Mouse (Mus musculus) gastrocnemius, adult 2 months (tissue): ENCODE data around the gene Gm21969. TPM values are rescaled to one million over a fixed set of nuclear protein-coding genes. Genes with fewer than 3 reads are reported as not detected.
A peak's percentile ranks its signal among the peaks of the same experiment; 100 is the strongest.

Experiments
- DNase-seq: peaks from one replicate; pipeline ENCODE4 v3.0.0; 2022
- H3K27ac ChIP-seq: fragments of 200-600 bp; 2 replicates; pipeline ENCODE4 v1.8.1; 2022; ENCODE audit warnings: mild to moderate bottlenecking
- H3K4me3 ChIP-seq: fragments of 200-600 bp; 2 replicates; pipeline ENCODE4 v1.8.1; 2022; ENCODE audit warnings: mild to moderate bottlenecking, moderate library complexity
- CTCF ChIP-seq: fragments of 200-600 bp; IDR thresholded peaks from 2 replicates; pipeline ENCODE4 v1.8.1; 2022; ENCODE audit warnings: antibody characterized with exemption, mild to moderate bottlenecking, moderate library complexity
- intact Hi-C: fragments of 180-260 bp; cut with DNase I; formaldehyde crosslinking; loops from one replicate; pipeline ENCODE4 v1.15.1; 2025
- total RNA-seq, 2 experiments: library from RNA; stranded (reverse); gene quantifications; 2 replicates each; pipeline ENCODE4 v1.2.3; 2021

Gm21969 gene
- total RNA-seq, 2 experiments from 2014 or later, result not detected

- Histone ChIP-seq H3K27ac (peak overlapping the region; percentile 31), H3K4me3 (no peak overlapping the region)
- intact Hi-C loops, result no loop called here
- TF ChIP-seq CTCF, result no peak
- DNase-seq, result peak; percentile 14
Measured at GRCm38 (mm10) chr4:139590446-139590845, 12.5 kb upstream of the Gm21969 start.

DNA sequence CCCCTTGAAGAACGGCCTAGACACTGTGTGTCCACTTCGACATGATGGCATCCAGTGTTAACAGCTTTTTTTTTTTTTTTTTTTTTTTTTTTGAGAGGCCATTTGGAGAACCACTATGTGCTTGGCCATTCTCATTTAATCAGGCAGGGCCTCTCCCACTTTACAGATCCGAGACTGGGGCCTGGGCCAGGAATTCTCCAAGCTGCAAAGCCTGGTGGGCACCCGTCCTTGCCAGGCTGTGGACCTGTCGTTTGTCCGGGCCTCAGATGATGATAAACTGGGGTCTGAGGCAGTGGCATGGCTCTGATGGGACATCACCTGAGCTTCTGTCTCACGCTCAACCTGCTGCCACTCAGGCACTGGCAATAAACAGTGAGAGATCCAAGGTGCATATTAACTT lies 10.1 kb upstream of the Gm21969 start:
- Histone ChIP-seq H3K4me3 (no peak overlapping the region), H3K27ac (peak overlapping the region; percentile 79)
- TF ChIP-seq CTCF, result no peak
- no peak for DNase-seq
- intact Hi-C loops, result no loop called here

DNA sequence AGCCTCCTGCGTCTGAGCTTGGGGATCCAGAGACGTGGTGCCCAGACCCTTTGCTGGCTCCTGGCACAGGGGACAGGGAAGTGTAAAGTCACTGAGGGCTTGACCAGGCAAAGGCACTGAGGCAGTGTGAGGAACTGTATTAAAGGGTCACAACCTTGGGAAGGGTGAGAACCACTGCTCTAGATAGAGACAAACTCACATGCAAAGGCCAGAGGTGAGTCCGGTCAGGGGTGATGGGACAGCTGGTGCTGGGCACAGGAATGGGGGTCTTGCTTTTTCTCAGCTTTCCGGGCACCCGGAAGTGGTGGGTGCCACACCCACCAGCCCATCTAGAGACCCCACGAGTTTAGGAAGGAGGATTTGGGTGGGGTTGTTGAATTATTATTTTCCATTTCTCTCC lies 9.6 kb upstream of the Gm21969 start:
- no peak for DNase-seq
- Histone ChIP-seq H3K4me3 (0 out of 2 replicates have a peak overlapping the region, but pooled peaks have one; percentile 9), H3K27ac (peak overlapping the region; percentile 79)
- no peak for TF ChIP-seq CTCF
- intact Hi-C loops, result no loop called here

GRCm38 (mm10) chr4:139594062-139594461 lies 8.9 kb upstream of the Gm21969 start:
- TF ChIP-seq CTCF, result peak; percentile 52
- peak overlapping the region; percentile 30; the same call in 1 of the 2 replicates for H3K4me3 ChIP-seq
- no peak for DNase-seq
- peak overlapping the region; percentile 79 for H3K27ac ChIP-seq
- intact Hi-C loops, result no loop called here

GRCm38 (mm10) chr4:139596715-139597114 lies 6.3 kb upstream of the Gm21969 start:
- H3K27ac ChIP-seq, result peak overlapping the region; percentile 82
- no peak for DNase-seq
- no peak overlapping the region for H3K4me3 ChIP-seq
- intact Hi-C loops, result no loop called here
- TF ChIP-seq CTCF, result no peak

- peak overlapping the region; percentile 82 for H3K27ac ChIP-seq
- TF ChIP-seq CTCF, result no peak
- DNase-seq, result no peak
- intact Hi-C loops, result no loop called here
- peak overlapping the region; percentile 65 for H3K4me3 ChIP-seq
Measured at GRCm38 (mm10) chr4:139597286-139598284, 5.4 kb upstream of the Gm21969 start.

DNA sequence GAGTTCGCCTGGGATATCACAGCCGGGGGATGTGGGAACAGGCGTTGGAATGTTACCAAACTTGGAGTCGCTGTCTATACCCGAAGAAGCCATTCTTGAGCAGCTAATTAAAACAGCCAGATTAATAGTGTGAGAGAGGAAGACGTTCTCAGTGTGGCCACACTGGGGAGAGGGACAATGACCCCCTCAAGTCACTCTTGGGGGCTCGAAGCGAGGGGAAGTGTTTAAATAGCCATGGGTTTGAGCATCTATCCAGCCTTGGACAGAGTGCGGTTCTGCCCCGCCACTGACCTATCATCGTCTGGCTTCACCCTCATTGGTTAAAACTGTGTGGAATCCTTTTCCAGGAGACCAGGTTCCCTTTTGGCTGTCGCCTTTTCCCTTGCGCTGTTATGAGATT lies 4.6 kb upstream of the Gm21969 start:
- intact Hi-C loops, result no loop called here

GRCm38 (mm10) chr4:139598950-139599518 lies 4.0 kb upstream of the Gm21969 start:
- peak; percentile 88 for DNase-seq
- Histone ChIP-seq H3K27ac (peak overlapping the region; percentile 82), H3K4me3 (peak overlapping the region; percentile 65)
- intact Hi-C loops, result no loop called here
- TF ChIP-seq CTCF, result 0 out of 2 replicates have a peak, but pooled peaks have one; percentile 3

More for the DNA sequence above, 4.6 kb upstream of the Gm21969 start:
- H3K27ac ChIP-seq, result peak overlapping the region; percentile 82
- DNase-seq, result no peak
- TF ChIP-seq CTCF, result no peak
- H3K4me3 ChIP-seq, result peak overlapping the region; percentile 65

GRCm38 (mm10) chr4:139601519-139602356 lies 1.2 kb upstream of the Gm21969 start:
- peak overlapping the region; percentile 33 for H3K4me3 ChIP-seq
- peak overlapping the region; percentile 82 for H3K27ac ChIP-seq
- TF ChIP-seq CTCF, result no peak
- DNase-seq, result no peak
- intact Hi-C loops, result no loop called here

- intact Hi-C loops, result no loop called here
- no peak for TF ChIP-seq CTCF
- H3K4me3 ChIP-seq, result no peak overlapping the region
Measured at GRCm38 (mm10) chr4:139605216-139605615, 2.2 kb downstream of the Gm21969 start.

GRCm38 (mm10) chr4:139606732-139607131 lies 3.7 kb downstream of the Gm21969 start:
- DNase-seq, result no peak
- TF ChIP-seq CTCF, result no peak
- H3K27ac ChIP-seq, result peak overlapping the region; percentile 31
- H3K4me3 ChIP-seq, result no peak overlapping the region
- intact Hi-C loops, result no loop called here

More at GRCm38 (mm10) chr4:139605216-139605615, 2.2 kb downstream of the Gm21969 start:
- DNase-seq, result no peak
- H3K27ac ChIP-seq, result no peak overlapping the region

DNA sequence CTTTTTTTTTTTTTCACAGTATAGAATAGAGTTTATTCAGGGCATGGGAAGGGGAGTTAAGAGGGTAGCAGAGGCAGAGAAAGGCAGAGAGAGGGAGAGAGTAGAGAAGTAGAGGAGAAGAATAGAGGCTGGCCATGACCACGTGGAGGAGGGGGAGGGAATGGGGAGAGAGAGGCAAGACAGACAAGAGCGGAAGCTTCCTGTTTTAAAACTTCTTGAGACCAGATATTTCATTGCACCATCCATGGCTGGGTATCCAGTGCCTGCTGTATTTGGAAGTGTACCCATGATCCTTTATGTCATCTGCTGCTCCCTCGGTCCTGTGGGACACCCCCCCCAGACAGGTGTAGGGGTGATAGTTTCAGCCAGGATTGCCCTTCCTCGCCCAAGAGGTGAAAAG lies 6.0 kb downstream of the Gm21969 start:
- intact Hi-C loops, result no loop called here
- Histone ChIP-seq H3K27ac (no peak overlapping the region), H3K4me3 (no peak overlapping the region)
- TF ChIP-seq CTCF, result no peak
- no peak for DNase-seq
